Mouse (Mus musculus) forelimb bud, embryonic 11.5 days (tissue): ENCODE results near the gene Uevld.
"Not testable (repeated sequence)": the region's sequence is repeated elsewhere in the genome, so short reads cannot be mapped to it uniquely, and the experiment has no call there.

ENCODE experiments used
- DNase-seq: peaks from one replicate; pipeline ENCODE4 v3.0.0-alpha.2; 2012; ENCODE audit warnings: low read depth, low spot score

Gene Uevld

GRCm38 (mm10) chr7:46957831-46958691, at the start of gene Uevld:
Gene Uevld, minus strand, starts transcription at chr7:46958527.
- DNase-seq = peak; percentile 89

GRCm38 (mm10) chr7:47007818-47008167, 49.5 kb upstream of the Uevld start:
- DNase-seq = peak; percentile 75

- DNase-seq = no peak
These were observed 48.9 kb upstream of the Uevld start for GRCm38 (mm10) chr7:47007109-47007780.

- no peak for DNase-seq
These were observed 45.2 kb upstream of the Uevld start for GRCm38 (mm10) chr7:47003411-47004115.

- DNase-seq = no peak
These were observed 43.6 kb upstream of the Uevld start for GRCm38 (mm10) chr7:47001900-47002275.

- DNase-seq = no peak
These were observed 43.0 kb upstream of the Uevld start for GRCm38 (mm10) chr7:47001125-47001899.

- no peak for DNase-seq
These were observed 42.3 kb upstream of the Uevld start for GRCm38 (mm10) chr7:47000644-47000983.

GRCm38 (mm10) chr7:46999983-47000643, 41.8 kb upstream of the Uevld start:
- DNase-seq = no peak

GRCm38 (mm10) chr7:46998942-46999341, 40.6 kb upstream of the Uevld start:
- no peak for DNase-seq

GRCm38 (mm10) chr7:46997644-46998395, 39.5 kb upstream of the Uevld start:
- DNase-seq = no peak

- no peak for DNase-seq
These were observed 38.7 kb upstream of the Uevld start for GRCm38 (mm10) chr7:46997008-46997407.

GRCm38 (mm10) chr7:46995558-46995957, 37.2 kb upstream of the Uevld start:
- DNase-seq = no peak

- DNase-seq = no peak
These were observed 34.8 kb upstream of the Uevld start for GRCm38 (mm10) chr7:46993079-46993478.

GRCm38 (mm10) chr7:46989387-46989786, 31.1 kb upstream of the Uevld start:
- not testable (repeated sequence) for DNase-seq

GRCm38 (mm10) chr7:46987073-46987472, 28.7 kb upstream of the Uevld start:
- no peak for DNase-seq

- DNase-seq = no peak
These were observed 28.3 kb upstream of the Uevld start for GRCm38 (mm10) chr7:46986646-46987045.

- DNase-seq = no peak
These were observed 27.6 kb upstream of the Uevld start for GRCm38 (mm10) chr7:46985718-46986505.

- DNase-seq = no peak
These were observed 25.0 kb upstream of the Uevld start, which contains the start of gene Gm9999 for GRCm38 (mm10) chr7:46983280-46983679. Gene Gm9999, plus strand, starts transcription at chr7:46983580.

GRCm38 (mm10) chr7:46975456-46975855, 17.1 kb upstream of the Uevld start:
- DNase-seq = no peak

- DNase-seq = no peak
These were observed 16.3 kb upstream of the Uevld start for GRCm38 (mm10) chr7:46974648-46975047.
